Mouse (Mus musculus): Measurements from ENCODE around the gene Traf4. TPM values are rescaled to one million over a fixed set of nuclear protein-coding genes. Genes with fewer than 3 reads are reported as not detected.

Gene Traf4
- polyA plus RNA-seq, 1 experiment from 2014 or later: 83.8 TPM

GRCm38 (mm10) chr11:78156156-78156699, 9.2 kb downstream of the Traf4 start:
- ATAC-seq: no peak
- Histone ChIP-seq H3K4me2 (ENCODE audit: low read length) (no peak overlapping the region), H3K9ac (ENCODE audit: low read depth, low read length) (no peak overlapping the region), H3K36me3 (ENCODE audit: control insufficient read depth, insufficient read depth, low read length) (peaks cover 34% of the 10 kb centered on the region), H3K9me3 (replicated peaks; ENCODE audit: control insufficient read depth, low read length, poor library complexity, severe bottlenecking) (no peaks in the 10 kb centered on the region), H3K4me1 (ENCODE audit: control insufficient read depth, insufficient read depth, low read length) (peaks cover 10% of the 10 kb centered on the region; the same call in 1 of the 2 replicates), H3K27ac (ENCODE audit: low read length) (no peak overlapping the region; the same call in 1 of the 2 replicates), H3K27me3 (ENCODE audit: control insufficient read depth, insufficient read depth, low read depth, low read length) (no peaks in the 10 kb centered on the region), H3K4me3 (ENCODE audit: low read depth, low read length) (no peak overlapping the region)
- 56% methylated on average over 6 of the region's 6 CpGs for WGBS

- Histone ChIP-seq H3K9ac (ENCODE audit: low read depth, low read length) (no peak overlapping the region), H3K4me1 (ENCODE audit: control insufficient read depth, insufficient read depth, low read length) (peaks cover 10% of the 10 kb centered on the region; the same call in 1 of the 2 replicates), H3K9me3 (replicated peaks; ENCODE audit: control insufficient read depth, low read length, poor library complexity, severe bottlenecking) (no peaks in the 10 kb centered on the region), H3K27me3 (ENCODE audit: control insufficient read depth, insufficient read depth, low read depth, low read length) (no peaks in the 10 kb centered on the region), H3K36me3 (ENCODE audit: control insufficient read depth, insufficient read depth, low read length) (peaks cover 30% of the 10 kb centered on the region), H3K4me3 (ENCODE audit: low read depth, low read length) (no peak overlapping the region), H3K27ac (ENCODE audit: low read length) (no peak overlapping the region), H3K4me2 (ENCODE audit: low read length) (no peak overlapping the region)
- 64% methylated on average over 5 of the region's 5 CpGs for WGBS
- no peak for ATAC-seq
Observed at GRCm38 (mm10) chr11:78155674-78156073, 9.7 kb downstream of the Traf4 start.

- peaks cover 22% of the 10 kb centered on the region for H3K36me3 ChIP-seq (ENCODE audit: control insufficient read depth, insufficient read depth, low read length)
- H3K9me3 ChIP-seq (replicated peaks; ENCODE audit: control insufficient read depth, low read length, poor library complexity, severe bottlenecking): no peaks in the 10 kb centered on the region
- no peak for ATAC-seq
- H3K9ac ChIP-seq (ENCODE audit: low read depth, low read length): no peak overlapping the region
- no peak overlapping the region for H3K4me2 ChIP-seq (ENCODE audit: low read length)
- H3K27me3 ChIP-seq (ENCODE audit: control insufficient read depth, insufficient read depth, low read depth, low read length): no peaks in the 10 kb centered on the region
- H3K4me1 ChIP-seq (ENCODE audit: control insufficient read depth, insufficient read depth, low read length): peaks cover 8% of the 10 kb centered on the region; the same call in 1 of the 2 replicates
- peak overlapping the region; percentile 80 for H3K27ac ChIP-seq (ENCODE audit: low read length)
- WGBS: 79% methylated on average over 13 of the region's 13 CpGs
- no peak overlapping the region for H3K4me3 ChIP-seq (ENCODE audit: low read depth, low read length)
Observed at GRCm38 (mm10) chr11:78153778-78154177, 11.6 kb downstream of the Traf4 start.

- Histone ChIP-seq H3K27me3 (ENCODE audit: control insufficient read depth, insufficient read depth, low read depth, low read length) (no peaks in the 10 kb centered on the region), H3K9ac (ENCODE audit: low read depth, low read length) (no peak overlapping the region), H3K9me3 (replicated peaks; ENCODE audit: control insufficient read depth, low read length, poor library complexity, severe bottlenecking) (no peaks in the 10 kb centered on the region), H3K4me2 (ENCODE audit: low read length) (no peak overlapping the region), H3K4me1 (ENCODE audit: control insufficient read depth, insufficient read depth, low read length) (peaks cover 8% of the 10 kb centered on the region; the same call in 1 of the 2 replicates), H3K4me3 (ENCODE audit: low read depth, low read length) (no peak overlapping the region), H3K36me3 (ENCODE audit: control insufficient read depth, insufficient read depth, low read length) (peaks cover 18% of the 10 kb centered on the region), H3K27ac (ENCODE audit: low read length) (peak overlapping the region; percentile 80)
- peak; percentile 81 for ATAC-seq
- 50% methylated on average over 9 of the region's 9 CpGs for WGBS
Observed at GRCm38 (mm10) chr11:78152299-78153231, 12.8 kb downstream of the Traf4 start.

- 30% methylated on average over 1 of the region's 1 CpGs for whole genome bisulfite sequencing
- H3K4me3 ChIP-seq (ENCODE audit: low read depth, low read length): no peak overlapping the region
- H3K4me1 ChIP-seq (ENCODE audit: control insufficient read depth, insufficient read depth, low read length): peaks cover 8% of the 10 kb centered on the region; the same call in 1 of the 2 replicates
- H3K27me3 ChIP-seq (ENCODE audit: control insufficient read depth, insufficient read depth, low read depth, low read length): no peaks in the 10 kb centered on the region
- H3K4me2 ChIP-seq (ENCODE audit: low read length): no peak overlapping the region
- no peak overlapping the region for H3K27ac ChIP-seq (ENCODE audit: low read length)
- no peak for ATAC-seq
- no peaks in the 10 kb centered on the region for H3K9me3 ChIP-seq (replicated peaks; ENCODE audit: control insufficient read depth, low read length, poor library complexity, severe bottlenecking)
- peaks cover 23% of the 10 kb centered on the region for H3K36me3 ChIP-seq (ENCODE audit: control insufficient read depth, insufficient read depth, low read length)
- H3K9ac ChIP-seq (ENCODE audit: low read depth, low read length): no peak overlapping the region
Observed at GRCm38 (mm10) chr11:78151161-78151560, 14.2 kb downstream of the Traf4 start.

GRCm38 (mm10) chr11:78146707-78147543, 18.5 kb downstream of the Traf4 start:
- Histone ChIP-seq H3K9me3 (replicated peaks; ENCODE audit: control insufficient read depth, low read length, poor library complexity, severe bottlenecking) (no peaks in the 10 kb centered on the region), H3K4me1 (ENCODE audit: control insufficient read depth, insufficient read depth, low read length) (no peaks in the 10 kb centered on the region), H3K36me3 (ENCODE audit: control insufficient read depth, insufficient read depth, low read length) (peaks cover 16% of the 10 kb centered on the region; the same call in 1 of the 2 replicates), H3K4me2 (ENCODE audit: low read length) (no peak overlapping the region), H3K27me3 (ENCODE audit: control insufficient read depth, insufficient read depth, low read depth, low read length) (no peaks in the 10 kb centered on the region), H3K9ac (ENCODE audit: low read depth, low read length) (no peak overlapping the region), H3K27ac (ENCODE audit: low read length) (no peak overlapping the region), H3K4me3 (ENCODE audit: low read depth, low read length) (no peak overlapping the region)
- WGBS: 96% methylated on average over 6 of the region's 6 CpGs
- no peak for ATAC-seq

GRCm38 (mm10) chr11:78146168-78146567, 19.2 kb downstream of the Traf4 start:
- Histone ChIP-seq H3K36me3 (ENCODE audit: control insufficient read depth, insufficient read depth, low read length) (peaks cover 16% of the 10 kb centered on the region; the same call in 1 of the 2 replicates), H3K9me3 (replicated peaks; ENCODE audit: control insufficient read depth, low read length, poor library complexity, severe bottlenecking) (no peaks in the 10 kb centered on the region), H3K27me3 (ENCODE audit: control insufficient read depth, insufficient read depth, low read depth, low read length) (no peaks in the 10 kb centered on the region), H3K9ac (ENCODE audit: low read depth, low read length) (no peak overlapping the region), H3K4me1 (ENCODE audit: control insufficient read depth, insufficient read depth, low read length) (no peaks in the 10 kb centered on the region), H3K4me2 (ENCODE audit: low read length) (no peak overlapping the region), H3K4me3 (ENCODE audit: low read depth, low read length) (no peak overlapping the region), H3K27ac (ENCODE audit: low read length) (no peak overlapping the region)
- 82% methylated on average over 5 of the region's 5 CpGs for WGBS
- no peak for ATAC-seq

GRCm38 (mm10) chr11:78143520-78143919, 21.9 kb downstream of the Traf4 start:
- no peaks in the 10 kb centered on the region for H3K27me3 ChIP-seq (ENCODE audit: control insufficient read depth, insufficient read depth, low read depth, low read length)
- H3K36me3 ChIP-seq (ENCODE audit: control insufficient read depth, insufficient read depth, low read length): peaks cover 9% of the 10 kb centered on the region; the same call in 1 of the 2 replicates
- 57% methylated on average over 2 of the region's 2 CpGs for WGBS
- no peaks in the 10 kb centered on the region for H3K9me3 ChIP-seq (replicated peaks; ENCODE audit: control insufficient read depth, low read length, poor library complexity, severe bottlenecking)
- no peak overlapping the region for H3K9ac ChIP-seq (ENCODE audit: low read depth, low read length)
- no peak for ATAC-seq
- H3K4me3 ChIP-seq (ENCODE audit: low read depth, low read length): no peak overlapping the region
- no peak overlapping the region for H3K4me2 ChIP-seq (ENCODE audit: low read length)
- no peak overlapping the region for H3K27ac ChIP-seq (ENCODE audit: low read length)
- H3K4me1 ChIP-seq (ENCODE audit: control insufficient read depth, insufficient read depth, low read length): no peaks in the 10 kb centered on the region

All from midbrain, embryonic 16.5 days (tissue).